11 mouse cellular contexts compared by ENCODE assay signal in genomic region chr7:132722401-132723370, GRCm38 (mm10).
A peak's percentile ranks its signal among the peaks of the same experiment; 100 is the strongest.
DNase-seq lines count a peak whose midpoint lies in the region; ATAC-seq and TF ChIP-seq lines count a peak whose summit lies in the region.
"Had no signal": no experiment of that assay in that cellular context is flagged by ENCODE, and none has a peak within 500 bp of the region (broad histone marks: within the 10 kb centered on the region; RNA-seq: fewer than 3 reads in every experiment).

No protein-coding gene starts in this region.

- peaks cover 36% of the 10 kb centered on the region for H3K4me1 ChIP-seq in kidney, adult 2 months (ENCODE audit: control insufficient read depth, insufficient read depth, low read length)
- peaks cover 17% of the 10 kb centered on the region; the same call in 1 of the 2 replicates for H3K4me1 ChIP-seq in kidney, embryonic 16.5 days (ENCODE audit: insufficient read depth, low read length)

- no peak overlapping the region for H3K4me3 ChIP-seq in kidney, adult 2 months (ENCODE audit: insufficient read depth, low read depth, low read length)
- H3K4me3 ChIP-seq in kidney, embryonic 16.5 days (ENCODE audit: low read length) = no peak overlapping the region
- H3K4me3 ChIP-seq: limb, embryonic 15.5 days had no signal

- H3K9me3 ChIP-seq in kidney, embryonic 16.5 days (ENCODE audit: low read length) = no peaks in the 10 kb centered on the region
- H3K9me3 ChIP-seq: limb, embryonic 15.5 days had no signal

- intact Hi-C loops in left cerebral cortex, postnatal 25 days (cut with DNase I) = no loop called here

- no peak overlapping the region for H3K4me2 ChIP-seq in kidney, embryonic 16.5 days (replicated peaks; ENCODE audit: low read depth, low read length)
- H3K4me2 ChIP-seq: limb, embryonic 15.5 days had no signal

- no peak overlapping the region for H3K9ac ChIP-seq in kidney, embryonic 16.5 days (replicated peaks; ENCODE audit: low read length)
- H3K9ac ChIP-seq: limb, embryonic 15.5 days had no signal

- H3K27me3 ChIP-seq in kidney, adult 2 months (replicated peaks; ENCODE audit: control insufficient read depth, insufficient read depth, low read length) = no peaks in the 10 kb centered on the region
- no peaks in the 10 kb centered on the region for H3K27me3 ChIP-seq in kidney, embryonic 16.5 days (ENCODE audit: insufficient read depth, low read length)
- H3K27me3 ChIP-seq: limb, embryonic 15.5 days had no signal

- TF ChIP-seq POLR2A in kidney, adult 2 months (IDR thresholded peaks at IDR 0.05; ENCODE audit: low read depth, low read length) = no peak

- ATAC-seq in kidney, embryonic 16.5 days (ENCODE audit: low FRiP score, low TSS enrichment) = no peak
- ATAC-seq: intestine, embryonic 16.5 days had no signal

- peak; percentile 81 for DNase-seq in kidney, adult 2 months
- DNase-seq in cerebellum, postnatal 14 days = peak; percentile 63 to 65
- peak; percentile 69 for DNase-seq in kidney, postnatal 14 days
- DNase-seq in lung, postnatal 36 days = peak; percentile 72
- no peak for DNase-seq in frontal cortex, postnatal 25 days (ENCODE audit: low spot score in 2 of 2)
- no peak for DNase-seq in left cerebral cortex, postnatal 25 days (ENCODE audit: low spot score in 2 of 2)
- DNase-seq: adrenal gland, postnatal 14 days; thymus, postnatal 25 days had no signal

- peak overlapping the region; percentile 64 for H3K27ac ChIP-seq in kidney, adult 2 months (ENCODE audit: insufficient read depth, low read depth, low read length)
- no peak overlapping the region for H3K27ac ChIP-seq in kidney, embryonic 16.5 days (ENCODE audit: low read length)
- H3K27ac ChIP-seq: limb, embryonic 15.5 days had no signal

- 75% methylated on average over 12 of the region's 12 CpGs for WGBS in kidney, adult 2 months
- 86% methylated on average over 12 of the region's 12 CpGs for WGBS in kidney, embryonic 16.5 days

- H3K36me3 ChIP-seq in kidney, adult 2 months (ENCODE audit: control insufficient read depth, insufficient read depth, low read length) = no peaks in the 10 kb centered on the region
- no peaks in the 10 kb centered on the region for H3K36me3 ChIP-seq in kidney, embryonic 16.5 days (ENCODE audit: insufficient read depth, low read length)
- H3K36me3 ChIP-seq: limb, embryonic 15.5 days had no signal

- TF ChIP-seq CTCF in kidney, adult 2 months (conservative IDR thresholded peaks at IDR 0.05; ENCODE audit: insufficient read depth, insufficient read length, low read depth, low read length) = no peak

Comparison
In these comparisons a context has a peak if more than half of its experiments do, and no peak if none do; other contexts are left out.
1. DNase-seq: peak in kidney, adult 2 months (single experiment), cerebellum, postnatal 14 days (2 of 2), kidney, postnatal 14 days (single experiment) and lung, postnatal 36 days (single experiment); none in frontal cortex, postnatal 25 days (0 of 2) and left cerebral cortex, postnatal 25 days (0 of 2).